Mouse (Mus musculus) hindbrain, embryonic 16.5 days (tissue): ENCODE measurements around the gene Rnf10. TPM values are rescaled to one million over a fixed set of nuclear protein-coding genes. Genes with fewer than 3 reads are reported as not detected.

ENCODE experiments used
- ATAC-seq: fragments of 200-750 bp; cut with Nextera tagmentation; 2 replicates; pipeline ENCODE4 v1.8.0; 2017; ENCODE audit warnings: moderate TSS enrichment, moderate library complexity
- H3K27ac ChIP-seq: fragments of 300-500 bp; sonication (generic); 2 replicates; pipeline ENCODE4 v1.5.1; 2014; ENCODE audit warnings: low read depth, mild to moderate bottlenecking, control low read depth, low read length, moderate library complexity
- H3K27me3 ChIP-seq: fragments of 300-500 bp; sonication (generic); replicated peaks from 2 replicates; pipeline ENCODE4 v1.6.1; 2014; ENCODE audit warnings: low read length; ENCODE audit not compliant: control insufficient read depth, insufficient read depth
- H3K36me3 ChIP-seq: fragments of 300-500 bp; sonication (generic); 2 replicates; pipeline ENCODE4 v1.6.1; 2014; ENCODE audit warnings: mild to moderate bottlenecking, low read length, moderate library complexity, mixed read lengths; ENCODE audit not compliant: control insufficient read depth, insufficient read depth
- H3K4me1 ChIP-seq: fragments of 300-500 bp; sonication (generic); 2 replicates; pipeline ENCODE4 v1.6.1; 2014; ENCODE audit warnings: low read depth, low read length; ENCODE audit not compliant: control insufficient read depth, insufficient read depth
- H3K4me2 ChIP-seq: fragments of 300-500 bp; sonication (generic); 2 replicates; pipeline ENCODE4 v1.6.1; 2014; ENCODE audit warnings: mild to moderate bottlenecking, low read length, control low read depth, moderate library complexity
- H3K4me3 ChIP-seq: fragments of 300-500 bp; sonication (generic); 2 replicates; pipeline ENCODE4 v1.5.1; 2014; ENCODE audit warnings: mild to moderate bottlenecking, low read length, control low read depth, moderate library complexity
- H3K9ac ChIP-seq: fragments of 300-500 bp; sonication (generic); 2 replicates; pipeline ENCODE4 v1.6.1; 2014; ENCODE audit warnings: low read depth, mild to moderate bottlenecking, control low read depth, low read length, moderate library complexity
- H3K9me3 ChIP-seq: fragments of 300-500 bp; sonication (generic); 2 replicates; pipeline ENCODE4 v1.6.1; 2014; ENCODE audit warnings: mild to moderate bottlenecking, low read length, moderate library complexity; ENCODE audit not compliant: control insufficient read depth
- WGBS: fragments of 180-500 bp; shearing (Covaris S2); extraction: QIAGEN DNeasy Blood & Tissue Kit; methylation state at CpG from one replicate; pipeline ENCODE4 v1.1.7; 2014; 5-methylcytosine and 5-hydroxymethylcytosine counted together
- polyA plus RNA-seq: library from polyadenylated mRNA; unstranded; fragments of >200 nt; fragmentation: Nextera tagmentation; extraction: Ambion mirVana; gene quantifications from 2 replicates; pipeline ENCODE4 v1.2.1, GENCODE M21; 2015

Gene Rnf10
- polyA plus RNA-seq, 1 experiment from 2014 or later: 146 TPM

DNA sequence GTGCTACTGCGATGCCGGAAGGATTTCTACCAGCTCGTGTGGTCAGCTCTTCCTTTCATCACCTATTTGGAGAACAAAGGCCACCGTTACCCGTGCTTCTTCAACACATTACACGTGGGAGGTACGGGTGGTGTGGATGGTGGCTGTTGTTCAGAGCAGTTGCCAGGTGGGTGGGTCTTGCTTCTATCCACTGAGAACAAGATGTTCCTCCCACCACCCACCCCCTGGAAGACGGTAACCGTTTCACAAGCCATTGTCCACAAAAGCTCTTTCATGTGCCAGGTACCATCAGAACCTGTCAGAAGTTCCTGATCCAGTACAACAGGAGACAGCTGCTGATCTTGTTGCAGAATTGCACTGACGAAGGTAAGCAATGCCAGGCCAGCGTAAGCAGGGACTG, 32.5 kb downstream of the Rnf10 start:
- no peak overlapping the region for H3K4me2 ChIP-seq
- peaks cover 17% of the 10 kb centered on the region for H3K4me1 ChIP-seq
- H3K27me3 ChIP-seq: no peaks in the 10 kb centered on the region
- WGBS: 86% methylated on average over 11 of the region's 11 CpGs
- ATAC-seq: no peak
- H3K27ac ChIP-seq: no peak overlapping the region
- no peaks in the 10 kb centered on the region for H3K9me3 ChIP-seq
- H3K4me3 ChIP-seq: no peak overlapping the region
- peaks cover 47% of the 10 kb centered on the region for H3K36me3 ChIP-seq
- no peak overlapping the region for H3K9ac ChIP-seq

DNA sequence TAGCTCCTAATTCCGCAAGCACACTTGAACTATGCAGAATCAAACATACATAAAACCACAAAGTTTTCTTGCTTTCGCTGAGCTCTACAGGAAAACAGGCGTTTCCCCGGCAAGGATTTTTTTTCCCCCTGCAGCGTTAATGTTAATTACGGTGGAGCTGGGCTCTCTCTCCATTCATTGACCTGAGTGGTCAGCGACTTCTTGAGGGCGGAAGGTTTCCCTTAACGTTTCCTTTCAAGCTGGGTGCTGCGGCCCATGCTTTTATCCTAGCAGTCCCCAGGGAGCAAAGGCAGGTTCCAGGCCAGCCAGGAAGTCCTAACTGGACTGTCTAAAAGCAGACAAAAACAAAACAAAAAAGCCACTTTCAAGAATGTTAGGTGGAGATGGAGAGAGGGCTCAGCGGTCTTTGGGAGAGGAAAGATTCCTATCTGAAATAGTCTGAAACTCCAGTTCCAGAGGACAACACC, 33.9 kb downstream of the Rnf10 start:
- peak overlapping the region; percentile 87 for H3K4me2 ChIP-seq
- peaks cover 36% of the 10 kb centered on the region for H3K36me3 ChIP-seq
- peaks cover 17% of the 10 kb centered on the region for H3K4me1 ChIP-seq
- H3K27me3 ChIP-seq: no peaks in the 10 kb centered on the region
- ATAC-seq: no peak
- WGBS: 5% methylated on average over 11 of the region's 11 CpGs
- peak overlapping the region; percentile 83; the same call in 1 of the 2 replicates for H3K9ac ChIP-seq
- H3K4me3 ChIP-seq: peak overlapping the region; percentile 85
- no peak overlapping the region for H3K27ac ChIP-seq
- no peaks in the 10 kb centered on the region for H3K9me3 ChIP-seq

DNA sequence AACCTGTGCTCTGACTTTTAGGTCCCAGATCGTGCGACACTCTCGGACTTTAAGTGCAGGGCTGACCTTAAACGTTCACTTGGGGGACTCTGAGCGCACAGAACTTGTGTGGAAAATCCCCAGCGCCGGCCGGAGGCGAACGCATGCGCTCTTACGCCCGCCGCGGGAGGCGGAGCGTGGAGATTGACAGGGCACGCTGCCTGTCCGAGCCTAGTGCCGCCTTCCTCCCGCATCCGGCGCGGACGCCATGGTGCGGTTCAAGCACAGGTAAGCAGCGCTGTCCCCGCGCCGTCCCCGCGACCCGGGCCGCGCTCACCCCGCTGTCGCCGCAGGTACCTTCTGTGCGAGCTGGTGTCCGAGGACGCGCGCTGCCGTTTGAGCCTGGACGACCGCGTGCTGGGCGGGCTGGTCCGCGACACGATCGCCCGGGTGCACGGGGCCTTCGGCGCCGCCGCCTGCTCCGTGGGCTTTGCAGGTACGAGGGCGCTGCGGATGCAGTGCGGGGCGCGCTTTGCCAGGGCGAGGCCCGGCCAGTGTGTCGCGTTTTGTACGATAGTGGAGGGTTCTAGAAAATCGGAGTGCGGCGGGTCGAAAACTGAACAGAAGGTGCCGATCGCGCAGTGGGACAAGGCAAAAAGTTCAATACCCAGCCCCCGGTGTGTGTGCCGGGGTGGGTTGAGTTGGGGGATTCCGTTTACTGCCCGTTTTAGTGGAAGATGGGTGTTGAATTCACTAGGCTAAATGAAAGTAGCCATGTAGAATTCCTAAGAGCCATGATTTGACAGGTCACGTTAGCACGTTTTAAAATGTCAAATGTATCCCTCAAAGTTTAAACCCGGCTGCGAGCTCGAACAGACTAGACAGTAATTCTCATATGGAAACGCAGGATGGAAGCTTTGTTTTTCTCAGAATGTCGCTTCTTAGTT, 34.6 kb downstream of the Rnf10 start:
- WGBS: under 1% methylated on average over 84 of the region's 88 CpGs
- no peaks in the 10 kb centered on the region for H3K27me3 ChIP-seq

DNA sequence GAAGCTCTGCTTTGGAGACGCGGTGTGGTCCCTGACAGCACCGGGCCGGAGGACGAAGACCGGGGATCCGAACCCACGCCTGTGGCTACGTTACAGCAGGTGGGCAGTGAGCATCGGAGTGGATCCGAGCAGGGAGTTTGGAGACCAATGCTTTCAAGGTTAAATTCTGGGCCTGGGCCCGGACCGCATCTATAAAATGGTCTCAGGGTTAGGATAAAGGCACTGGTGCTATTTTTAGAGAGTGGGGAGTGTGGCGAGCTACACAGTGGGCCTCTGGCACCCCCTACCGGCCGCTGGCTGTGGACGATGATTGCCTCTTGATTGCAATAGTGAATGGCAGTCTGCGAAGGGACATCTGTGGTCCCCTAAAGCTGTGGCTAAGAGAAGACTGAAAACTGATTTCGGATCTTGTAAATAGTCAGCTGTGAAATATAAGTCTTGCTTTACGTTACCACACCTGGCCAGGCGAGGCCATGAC, 36.9 kb downstream of the Rnf10 start, which contains the start of gene Pop5:
Gene Pop5, plus strand, starts transcription at position 51 of the 478 bp plus-strand sequence.
- H3K27me3 ChIP-seq: no peaks in the 10 kb centered on the region
- peak within 1 kb of the TSS; percentile 81 for H3K4me2 ChIP-seq
- H3K4me1 ChIP-seq: peaks cover 19% of the 10 kb centered on the region
- H3K27ac ChIP-seq: peak within 1 kb of the TSS; percentile 73
- H3K9me3 ChIP-seq: no peaks in the 10 kb centered on the region
- WGBS: 2% methylated on average over 21 of the region's 21 CpGs
- peak; percentile 72 for ATAC-seq
- peaks cover 9% of the 10 kb centered on the region for H3K36me3 ChIP-seq
- peak within 1 kb of the TSS; percentile 80 for H3K9ac ChIP-seq
- peak within 1 kb of the TSS; percentile 56 for H3K4me3 ChIP-seq

More for the DNA sequence above, 34.6 kb downstream of the Rnf10 start:
- Histone ChIP-seq H3K4me2 (peak overlapping the region; percentile 87), H3K4me1 (peaks cover 17% of the 10 kb centered on the region), H3K9ac (peak overlapping the region; percentile 83), H3K36me3 (peaks cover 29% of the 10 kb centered on the region), H3K27ac (peak overlapping the region; percentile 74), H3K4me3 (peak overlapping the region; percentile 85), H3K9me3 (no peaks in the 10 kb centered on the region)
- peak; percentile 86 for ATAC-seq

DNA sequence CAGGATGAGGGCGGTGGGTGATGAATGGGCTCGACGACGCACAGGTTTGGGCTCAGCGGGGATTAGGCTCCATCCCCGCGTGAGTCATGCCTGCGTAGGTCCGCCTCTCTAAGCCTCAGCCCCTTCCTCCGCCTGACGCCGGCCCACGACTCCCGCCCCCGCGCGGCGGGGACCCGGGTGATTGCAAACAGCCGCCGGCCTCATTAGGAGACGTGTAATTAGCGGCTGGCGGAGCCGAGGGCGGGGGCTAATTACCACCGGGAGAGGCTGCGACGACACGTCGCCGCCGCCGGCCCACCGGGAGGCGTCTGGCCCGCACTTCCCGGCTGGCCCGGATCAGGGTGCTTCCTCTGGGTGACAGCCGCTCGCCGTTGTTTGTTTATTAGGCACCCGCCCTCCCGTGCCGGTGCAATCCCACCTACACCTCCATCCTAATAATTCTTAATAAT, 37.4 kb downstream of the Rnf10 start:
- peak overlapping the region; percentile 80 for H3K9ac ChIP-seq
- 1% methylated on average over 34 of the region's 45 CpGs for WGBS
- peaks cover 19% of the 10 kb centered on the region for H3K4me1 ChIP-seq
- ATAC-seq: peak; percentile 47
- H3K9me3 ChIP-seq: no peaks in the 10 kb centered on the region
- peak overlapping the region; percentile 73 for H3K27ac ChIP-seq
- no peaks in the 10 kb centered on the region for H3K27me3 ChIP-seq
- H3K4me3 ChIP-seq: peak overlapping the region; percentile 56
- peaks cover 4% of the 10 kb centered on the region for H3K36me3 ChIP-seq
- peak overlapping the region; percentile 81 for H3K4me2 ChIP-seq

DNA sequence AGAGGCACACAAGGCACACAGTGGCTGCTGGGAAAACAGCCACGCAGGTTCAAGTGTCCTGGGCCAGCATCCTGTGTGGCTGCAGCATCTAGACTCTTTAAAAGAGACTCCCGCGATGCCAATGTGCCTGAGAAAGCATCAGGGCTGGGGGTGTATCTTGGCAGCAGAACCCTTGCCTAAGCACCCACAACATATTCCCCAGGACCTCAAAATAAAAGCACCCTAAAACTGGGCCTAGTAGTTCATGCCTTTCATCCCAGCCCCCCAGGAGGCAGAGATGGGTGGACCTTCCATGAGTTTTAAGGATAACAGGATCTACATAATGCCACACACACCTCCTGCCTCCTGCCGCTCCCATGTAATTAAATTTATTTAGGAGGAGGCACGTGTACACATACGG, 38.2 kb downstream of the Rnf10 start:
- 51% methylated on average over 6 of the region's 6 CpGs for WGBS

DNA sequence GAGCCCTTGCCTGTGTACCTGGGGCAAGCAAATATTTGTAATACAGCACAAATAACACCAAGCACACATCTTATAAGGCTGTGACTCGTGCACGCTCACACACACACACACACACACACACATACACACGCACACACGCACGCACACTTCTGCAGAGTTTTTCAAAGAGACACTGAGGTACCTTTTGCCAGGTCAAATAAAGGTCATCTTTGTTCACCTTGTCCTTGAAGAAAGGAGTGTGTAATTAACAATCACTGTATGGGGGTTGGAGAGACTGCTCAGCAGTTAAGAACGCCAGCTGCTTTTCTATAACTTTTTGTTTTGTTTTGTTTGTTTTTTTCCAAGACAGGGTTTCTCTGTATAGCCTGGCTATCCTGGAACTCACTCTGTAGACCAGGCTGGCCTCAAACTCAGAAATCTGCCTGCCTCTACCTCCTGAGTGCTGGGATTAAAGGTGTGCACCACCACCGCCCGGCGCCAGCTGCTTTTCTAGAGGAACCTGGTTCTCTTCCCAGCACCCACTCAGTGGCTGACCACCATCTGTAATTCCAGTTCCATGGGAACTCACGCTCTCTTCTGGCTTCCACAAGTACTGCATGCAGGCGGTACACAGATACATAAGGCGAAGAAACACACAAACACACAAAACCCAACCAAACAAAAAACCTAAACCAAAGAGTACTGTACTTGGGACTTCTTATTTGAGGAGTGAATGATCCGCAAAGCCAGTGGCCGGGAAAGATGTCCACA, 39.5 kb downstream of the Rnf10 start:
- Histone ChIP-seq H3K4me1 (peaks cover 9% of the 10 kb centered on the region), H3K4me2 (no peak overlapping the region), H3K27me3 (no peaks in the 10 kb centered on the region), H3K9me3 (no peaks in the 10 kb centered on the region), H3K9ac (no peak overlapping the region), H3K27ac (no peak overlapping the region), H3K4me3 (no peak overlapping the region), H3K36me3 (no peaks in the 10 kb centered on the region)
- 94% methylated on average over 14 of the region's 14 CpGs for WGBS
- ATAC-seq: no peak

More for the DNA sequence above, 38.2 kb downstream of the Rnf10 start:
- no peaks in the 10 kb centered on the region for H3K36me3 ChIP-seq
- H3K27ac ChIP-seq: no peak overlapping the region
- H3K9me3 ChIP-seq: no peaks in the 10 kb centered on the region
- no peak for ATAC-seq
- no peaks in the 10 kb centered on the region for H3K27me3 ChIP-seq
- no peak overlapping the region for H3K4me2 ChIP-seq
- peaks cover 19% of the 10 kb centered on the region for H3K4me1 ChIP-seq
- H3K9ac ChIP-seq: no peak overlapping the region
- no peak overlapping the region for H3K4me3 ChIP-seq

DNA sequence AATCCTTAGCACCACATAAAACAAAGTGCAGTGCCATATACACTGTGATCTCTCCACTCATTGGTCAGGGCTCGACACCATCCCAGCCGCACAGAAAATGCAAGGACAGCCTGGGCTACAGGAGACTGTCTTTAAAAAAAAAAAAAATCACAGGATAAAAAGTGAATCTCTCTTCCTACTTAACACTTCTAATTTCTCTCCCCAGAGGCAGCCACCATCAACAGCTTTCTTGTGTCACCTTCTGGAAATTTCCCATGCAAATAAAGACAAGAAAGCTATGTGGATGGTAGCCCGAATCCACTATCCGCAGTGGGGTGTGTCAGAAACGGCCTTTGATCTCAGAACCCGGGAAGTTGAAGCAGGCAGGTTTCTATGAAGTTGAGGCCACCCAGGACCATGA, 40.2 kb downstream of the Rnf10 start:
- ATAC-seq: no peak
- no peak overlapping the region for H3K4me2 ChIP-seq
- H3K4me1 ChIP-seq: peaks cover 8% of the 10 kb centered on the region
- no peak overlapping the region for H3K27ac ChIP-seq
- H3K9me3 ChIP-seq: no peaks in the 10 kb centered on the region
- no peak overlapping the region for H3K9ac ChIP-seq
- H3K36me3 ChIP-seq: no peaks in the 10 kb centered on the region
- H3K27me3 ChIP-seq: no peaks in the 10 kb centered on the region
- H3K4me3 ChIP-seq: no peak overlapping the region
- 78% methylated on average over 6 of the region's 6 CpGs for WGBS
